Mouse (Mus musculus) hindbrain, embryonic 14.5 days (tissue): Measurements from ENCODE around the gene Creb3l2. TPM values are rescaled to one million over a fixed set of nuclear protein-coding genes. Genes with fewer than 3 reads are reported as not detected.
"Not testable (repeated sequence)": the region's sequence is repeated elsewhere in the genome, so short reads cannot be mapped to it uniquely, and the experiment has no call there.

Experiments used
- ATAC-seq: fragments of 200-750 bp; cut with Nextera tagmentation; 2 replicates; pipeline ENCODE4 v1.8.0; 2017; ENCODE audit warnings: moderate number of reproducible peaks, mild to moderate bottlenecking, moderate TSS enrichment, moderate library complexity; ENCODE audit not compliant: low FRiP score
- DNase-seq: peaks from one replicate; pipeline ENCODE4 v3.0.0-alpha.2; 2015; ENCODE audit warnings: low spot score
- H3K27ac ChIP-seq: fragments of 300-500 bp; sonication (generic); 2 replicates; pipeline ENCODE4 v1.5.1; 2014; ENCODE audit warnings: mild to moderate bottlenecking, moderate library complexity
- H3K27me3 ChIP-seq: fragments of 300-500 bp; sonication (generic); 2 replicates; pipeline ENCODE4 v1.6.1; 2014; ENCODE audit warnings: mild to moderate bottlenecking, low read length, mixed read lengths; ENCODE audit not compliant: control insufficient read depth, insufficient read depth
- H3K36me3 ChIP-seq: fragments of 300-500 bp; sonication (generic); replicated peaks from 2 replicates; pipeline ENCODE4 v1.6.1; 2014; ENCODE audit not compliant: control insufficient read depth, insufficient read depth
- H3K4me1 ChIP-seq: fragments of 300-500 bp; sonication (generic); replicated peaks from 2 replicates; pipeline ENCODE4 v1.6.1; 2014; ENCODE audit warnings: antibody characterized with exemption, low read length, mixed read lengths; ENCODE audit not compliant: control insufficient read depth, insufficient read depth
- H3K4me2 ChIP-seq: fragments of 300-500 bp; sonication (generic); replicated peaks from 2 replicates; pipeline ENCODE4 v1.6.1; 2014; ENCODE audit warnings: mild to moderate bottlenecking, moderate library complexity
- H3K4me3 ChIP-seq: fragments of 300-500 bp; sonication (generic); replicated peaks from 2 replicates; pipeline ENCODE4 v1.5.1; 2014; ENCODE audit warnings: mild to moderate bottlenecking, low read length
- H3K9ac ChIP-seq: fragments of 300-500 bp; sonication (generic); 2 replicates; pipeline ENCODE4 v1.6.1; 2014
- H3K9me3 ChIP-seq: fragments of 300-500 bp; sonication (generic); 2 replicates; pipeline ENCODE4 v1.6.1; 2016; ENCODE audit warnings: low read length; ENCODE audit not compliant: control insufficient read depth
- WGBS: fragments of 180-500 bp; shearing (Covaris S2); extraction: QIAGEN DNeasy Blood & Tissue Kit; methylation state at CpG from one replicate; pipeline ENCODE4 v1.1.7; 2014; 5-methylcytosine and 5-hydroxymethylcytosine counted together
- polyA plus RNA-seq: library from polyadenylated mRNA; unstranded; fragments of >200 nt; fragmentation: Nextera tagmentation; extraction: Ambion mirVana; gene quantifications from 2 replicates; pipeline ENCODE4 v1.2.1, GENCODE M21; 2014

Gene Creb3l2
- polyA plus RNA-seq, 1 experiment from 2014 or later, result 5.5 TPM

GRCm38 (mm10) chr6:37392262-37392661 lies 49.7 kb downstream of the Creb3l2 start:
- H3K4me1 ChIP-seq, result no peaks in the 10 kb centered on the region
- DNase-seq (no peak), ATAC-seq (no peak)
- H3K4me2 ChIP-seq, result no peak overlapping the region
- H3K9ac ChIP-seq, result no peak overlapping the region
- H3K36me3 ChIP-seq, result no peaks in the 10 kb centered on the region
- H3K27me3 ChIP-seq, result no peaks in the 10 kb centered on the region
- no peak overlapping the region for H3K27ac ChIP-seq
- no peak overlapping the region for H3K4me3 ChIP-seq
- no peaks in the 10 kb centered on the region for H3K9me3 ChIP-seq
- 73% methylated on average over 6 of the region's 6 CpGs for WGBS

- Histone ChIP-seq H3K27ac (no peak overlapping the region), H3K27me3 (no peaks in the 10 kb centered on the region), H3K4me2 (no peak overlapping the region), H3K9ac (no peak overlapping the region), H3K36me3 (no peaks in the 10 kb centered on the region), H3K4me3 (no peak overlapping the region), H3K9me3 (no peaks in the 10 kb centered on the region), H3K4me1 (no peaks in the 10 kb centered on the region)
- WGBS, result 81% methylated on average over 7 of the region's 7 CpGs
- ATAC-seq (no peak), DNase-seq (no peak)
These were observed 50.6 kb downstream of the Creb3l2 start for GRCm38 (mm10) chr6:37391313-37391712.

- no peak overlapping the region for H3K4me2 ChIP-seq
- H3K9me3 ChIP-seq, result no peaks in the 10 kb centered on the region
- H3K36me3 ChIP-seq, result no peaks in the 10 kb centered on the region
- DNase-seq, result no peak
- H3K27me3 ChIP-seq, result no peaks in the 10 kb centered on the region
- 70% methylated on average over 8 of the region's 8 CpGs for WGBS
- no peak for ATAC-seq
- no peak overlapping the region for H3K27ac ChIP-seq
- no peak overlapping the region for H3K4me3 ChIP-seq
- no peaks in the 10 kb centered on the region for H3K4me1 ChIP-seq
- H3K9ac ChIP-seq, result no peak overlapping the region
These were observed 53.0 kb downstream of the Creb3l2 start for GRCm38 (mm10) chr6:37388960-37389359.

GRCm38 (mm10) chr6:37388501-37388900 lies 53.4 kb downstream of the Creb3l2 start:
- 90% methylated on average over 6 of the region's 6 CpGs for WGBS
- Histone ChIP-seq H3K4me3 (no peak overlapping the region), H3K36me3 (no peaks in the 10 kb centered on the region), H3K27me3 (no peaks in the 10 kb centered on the region), H3K9me3 (no peaks in the 10 kb centered on the region), H3K4me1 (no peaks in the 10 kb centered on the region), H3K27ac (no peak overlapping the region), H3K9ac (no peak overlapping the region), H3K4me2 (no peak overlapping the region)
- no peak for DNase-seq
- ATAC-seq, result no peak

- H3K27ac ChIP-seq, result no peak overlapping the region
- WGBS, result 97% methylated on average over 4 of the region's 4 CpGs
- no peaks in the 10 kb centered on the region for H3K36me3 ChIP-seq
- H3K4me3 ChIP-seq, result no peak overlapping the region
- H3K9ac ChIP-seq, result no peak overlapping the region
- ATAC-seq, result no peak
- H3K27me3 ChIP-seq, result no peaks in the 10 kb centered on the region
- no peak overlapping the region for H3K4me2 ChIP-seq
- H3K4me1 ChIP-seq, result no peaks in the 10 kb centered on the region
- DNase-seq, result no peak
- no peaks in the 10 kb centered on the region for H3K9me3 ChIP-seq
These were observed 54.7 kb downstream of the Creb3l2 start for GRCm38 (mm10) chr6:37387281-37387680.

- Histone ChIP-seq H3K9ac (no peak overlapping the region), H3K4me2 (no peak overlapping the region), H3K4me3 (no peak overlapping the region), H3K9me3 (no peaks in the 10 kb centered on the region), H3K27ac (no peak overlapping the region), H3K4me1 (no peaks in the 10 kb centered on the region), H3K27me3 (no peaks in the 10 kb centered on the region), H3K36me3 (no peaks in the 10 kb centered on the region)
- DNase-seq, result no peak
- WGBS, result 84% methylated on average over 2 of the region's 2 CpGs
- ATAC-seq, result no peak
These were observed 56.2 kb downstream of the Creb3l2 start for GRCm38 (mm10) chr6:37385602-37386285.

GRCm38 (mm10) chr6:37382761-37383160 lies 59.2 kb downstream of the Creb3l2 start:
- Histone ChIP-seq H3K27ac (no peak overlapping the region), H3K4me3 (no peak overlapping the region), H3K9ac (no peak overlapping the region), H3K36me3 (no peaks in the 10 kb centered on the region), H3K9me3 (no peaks in the 10 kb centered on the region), H3K4me1 (no peaks in the 10 kb centered on the region), H3K27me3 (no peaks in the 10 kb centered on the region), H3K4me2 (no peak overlapping the region)
- DNase-seq, result no peak
- ATAC-seq, result no peak
- 76% methylated on average over 6 of the region's 6 CpGs for WGBS

- 89% methylated on average over 12 of the region's 12 CpGs for WGBS
These were observed 63.9 kb downstream of the Creb3l2 start for GRCm38 (mm10) chr6:37377836-37378580.

GRCm38 (mm10) chr6:37377387-37377786 lies 64.6 kb downstream of the Creb3l2 start:
- WGBS, result 78% methylated on average over 3 of the region's 3 CpGs
- H3K4me1 ChIP-seq, result not testable (repeated sequence)

More at GRCm38 (mm10) chr6:37377836-37378580, 63.9 kb downstream of the Creb3l2 start:
- H3K27ac ChIP-seq, result no peak overlapping the region
- H3K27me3 ChIP-seq, result no peaks in the 10 kb centered on the region
- H3K4me3 ChIP-seq, result no peak overlapping the region
- H3K4me1 ChIP-seq, result no peaks in the 10 kb centered on the region; the same call in 1 of the 2 replicates
- no peaks in the 10 kb centered on the region for H3K9me3 ChIP-seq
- DNase-seq, result no peak
- no peak overlapping the region for H3K9ac ChIP-seq
- ATAC-seq, result no peak
- H3K36me3 ChIP-seq, result no peaks in the 10 kb centered on the region
- no peak overlapping the region for H3K4me2 ChIP-seq

More at GRCm38 (mm10) chr6:37377387-37377786, 64.6 kb downstream of the Creb3l2 start:
- H3K4me3 ChIP-seq, H3K9me3 ChIP-seq, H3K36me3 ChIP-seq, ATAC-seq, H3K27me3 ChIP-seq, H3K9ac ChIP-seq, H3K27ac ChIP-seq, H3K4me2 ChIP-seq, DNase-seq: not testable (repeated sequence)
